Mouse (Mus musculus): ENCODE measurements at regions not wholly inside any gene's neighbourhood (a gene's known extent, or its start where the extent isn't known, plus 50 kb on each side); places are given as distances from the start of the nearest gene placed in this dataset.

DNA sequence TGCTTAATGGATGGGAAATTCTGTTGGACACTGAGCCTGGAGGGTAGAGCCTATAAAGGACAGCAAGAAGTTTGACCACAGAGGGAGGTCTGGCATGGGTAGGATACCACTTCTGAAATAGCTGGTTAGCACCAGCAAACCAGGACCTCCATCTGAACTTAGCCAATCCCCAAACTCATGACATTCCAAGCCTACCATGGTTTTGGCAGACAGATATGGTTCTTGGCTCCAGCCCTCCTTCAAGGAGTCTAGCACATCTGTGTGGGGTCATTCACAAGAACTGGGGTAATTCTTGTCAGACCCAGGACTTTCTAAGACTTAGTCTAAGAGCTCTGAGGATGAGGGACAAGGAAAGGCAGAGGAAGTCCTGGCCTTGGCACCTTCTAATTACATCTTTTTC is 187.7 kb downstream of the Phlda1 start:
- DNase-seq (ENCODE audit: low spot score) = peak; percentile 24

DNA sequence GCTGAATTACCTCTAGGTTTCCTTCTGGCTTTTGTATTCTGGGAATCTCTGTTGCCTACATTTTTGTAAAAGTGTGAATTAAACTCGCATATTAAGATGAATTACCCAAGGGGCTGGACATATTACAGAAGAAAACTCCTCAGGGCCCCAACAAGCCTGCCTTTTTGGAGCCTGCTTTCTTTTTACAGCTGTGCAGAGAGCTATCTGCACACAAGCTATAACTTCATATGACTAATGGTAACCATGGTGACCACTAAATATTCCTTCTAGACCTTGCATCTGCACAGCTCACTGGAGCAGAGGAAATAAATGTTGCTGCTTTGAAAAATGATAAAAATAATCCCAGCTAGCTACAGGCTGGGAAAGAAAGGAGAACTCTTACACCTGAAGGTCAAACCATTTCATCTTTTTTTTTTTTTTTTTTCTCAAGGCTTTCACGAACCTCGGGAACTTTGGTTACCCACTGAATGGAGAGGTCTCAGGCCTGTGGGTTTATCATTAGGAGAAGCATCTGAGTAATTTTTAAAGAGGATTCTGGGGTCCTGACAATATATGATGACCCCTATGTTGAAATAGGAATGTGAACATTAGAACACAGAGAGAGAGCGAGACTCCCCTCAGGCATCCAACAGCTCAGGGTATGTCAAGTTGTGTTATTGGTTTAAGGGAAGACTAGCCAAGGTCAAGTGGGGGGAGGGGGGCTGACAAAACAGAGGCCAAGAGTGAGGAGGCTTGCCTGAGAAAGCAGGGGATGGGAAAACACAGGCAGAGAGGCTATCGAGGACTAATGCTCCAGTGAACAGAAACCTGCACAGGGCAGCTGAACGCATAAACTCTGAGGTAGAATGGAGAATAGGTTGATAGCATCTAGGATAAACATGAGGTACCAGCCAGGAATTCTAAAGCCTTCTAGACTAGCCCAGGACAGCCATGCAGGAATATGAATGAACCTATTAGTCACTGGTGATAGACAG is 188.4 kb downstream of the Phlda1 start:
- no peak for DNase-seq (ENCODE audit: low spot score)

DNA sequence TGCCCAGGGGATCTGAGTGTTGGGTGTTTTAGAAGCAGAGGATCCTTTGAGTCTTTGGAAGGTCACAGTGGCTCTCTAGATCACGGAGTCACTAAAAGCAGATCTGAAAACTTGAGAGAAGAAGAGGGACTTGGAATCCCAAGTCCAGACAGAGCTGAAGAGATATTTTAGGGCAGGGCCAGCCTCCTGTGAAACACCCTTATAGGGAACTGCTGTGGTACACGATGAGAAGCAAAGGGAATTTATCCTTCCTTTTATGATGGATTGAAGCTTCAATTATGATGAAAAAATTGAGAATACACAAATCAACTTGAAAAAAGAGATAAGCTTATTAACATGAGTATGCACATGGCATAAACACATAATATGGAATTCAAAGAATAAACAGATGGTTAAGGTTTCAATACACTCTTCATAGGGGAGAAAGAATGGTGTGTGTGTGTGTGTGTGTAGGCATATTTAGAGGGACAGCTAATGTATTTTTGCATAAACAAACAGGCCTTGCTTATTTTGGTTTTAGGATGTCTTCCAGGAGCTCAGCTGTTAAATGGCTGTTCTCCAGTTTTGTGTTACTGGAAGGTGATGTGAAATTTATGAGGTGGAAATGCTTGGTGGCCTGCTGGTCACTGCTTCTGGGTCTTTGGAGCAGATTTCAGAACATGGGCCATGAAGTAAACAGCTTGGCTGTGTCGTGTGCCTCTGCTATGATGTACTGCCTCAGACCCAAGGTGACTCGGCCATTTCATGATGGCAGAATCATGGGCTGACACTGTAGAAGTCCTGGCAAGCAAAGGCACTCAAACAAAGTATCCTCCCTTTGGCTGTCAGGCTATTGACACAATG is 190.1 kb downstream of the Phlda1 start:
- no peak for DNase-seq (ENCODE audit: low spot score)

DNA sequence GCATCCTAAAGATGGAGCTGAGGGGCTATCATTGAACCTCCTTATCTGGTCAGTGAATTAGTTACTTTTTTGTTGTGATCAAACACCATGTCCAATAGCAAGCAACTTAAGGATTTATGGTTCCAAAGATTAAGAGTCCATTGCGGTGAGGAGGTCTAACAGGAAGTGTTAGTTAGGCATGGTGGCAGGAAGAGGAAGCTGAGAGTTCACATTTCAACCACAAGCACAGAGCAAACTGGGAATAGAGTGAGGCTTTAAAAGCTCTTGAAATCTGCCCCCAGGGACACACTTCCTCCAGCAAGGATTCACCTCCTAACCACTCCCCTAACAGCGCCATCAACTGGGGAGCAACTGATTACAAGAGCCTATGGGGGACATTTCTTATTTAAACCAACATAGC is 190.9 kb downstream of the Phlda1 start:
- DNase-seq (ENCODE audit: low spot score) = no peak

DNA sequence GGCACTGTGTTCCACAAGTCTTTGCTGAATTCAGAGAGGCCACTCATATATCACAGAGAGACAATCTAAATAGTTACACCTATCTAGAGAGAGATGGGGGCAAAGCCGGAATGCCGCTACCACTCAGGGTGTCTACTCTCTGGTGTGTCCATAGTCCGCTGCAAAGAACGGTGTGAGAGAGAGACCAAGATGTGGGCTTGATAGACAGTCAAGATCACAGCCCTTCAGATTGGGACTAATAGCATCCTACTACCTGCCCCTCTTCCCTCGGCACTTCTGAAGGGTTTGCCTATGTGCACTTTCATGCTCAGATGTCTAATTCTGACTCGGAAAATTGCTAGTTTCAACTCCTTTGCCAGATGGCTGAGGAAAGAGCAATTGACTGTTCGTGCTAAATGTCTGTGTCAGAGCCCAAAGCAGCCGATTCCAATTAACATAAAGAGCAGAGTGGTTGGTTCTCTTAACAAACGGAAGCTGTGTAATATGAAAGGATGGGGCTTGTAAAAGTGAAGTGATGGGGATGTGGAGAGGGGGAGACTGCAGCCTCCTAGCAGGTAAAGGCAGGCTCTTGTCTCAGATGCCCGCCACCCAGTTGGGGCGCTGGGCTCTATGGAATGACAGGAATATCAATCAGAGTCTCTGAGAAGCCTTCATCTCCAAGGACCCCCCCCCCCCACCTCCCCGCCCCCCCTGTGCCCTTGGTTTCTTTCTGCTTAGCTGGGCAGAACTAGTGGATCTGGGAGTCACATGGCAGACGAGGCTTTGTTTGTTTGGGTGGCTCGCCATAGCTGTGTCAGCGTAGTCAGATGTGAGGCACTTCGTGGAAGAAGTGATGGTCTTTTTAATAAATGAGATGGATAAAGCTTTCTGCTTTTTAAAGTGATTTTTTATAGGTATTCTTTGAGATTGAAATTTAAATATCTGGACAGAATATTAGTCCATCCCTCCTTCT is 193.7 kb downstream of the Phlda1 start:
- no peak for DNase-seq (ENCODE audit: low spot score)

DNA sequence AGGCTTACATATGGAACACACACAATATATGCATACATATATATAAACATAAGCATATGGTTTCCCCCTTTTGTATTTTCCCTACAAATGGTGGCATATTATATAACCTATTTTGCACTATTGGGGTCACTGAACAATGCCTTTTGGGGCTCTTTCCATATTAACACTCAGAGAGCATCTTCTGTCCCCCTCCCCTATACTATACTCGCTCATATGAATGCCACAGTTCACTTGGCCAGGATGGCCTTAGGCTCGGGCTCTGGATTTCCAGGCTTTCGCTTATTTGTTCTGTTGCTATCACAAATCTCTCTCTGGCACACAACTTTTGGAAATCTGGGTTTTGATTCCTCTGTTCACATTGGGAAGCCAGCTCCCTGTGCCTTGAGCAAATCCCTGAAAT is 194.5 kb downstream of the Phlda1 start:
- no peak for DNase-seq (ENCODE audit: low spot score)

DNA sequence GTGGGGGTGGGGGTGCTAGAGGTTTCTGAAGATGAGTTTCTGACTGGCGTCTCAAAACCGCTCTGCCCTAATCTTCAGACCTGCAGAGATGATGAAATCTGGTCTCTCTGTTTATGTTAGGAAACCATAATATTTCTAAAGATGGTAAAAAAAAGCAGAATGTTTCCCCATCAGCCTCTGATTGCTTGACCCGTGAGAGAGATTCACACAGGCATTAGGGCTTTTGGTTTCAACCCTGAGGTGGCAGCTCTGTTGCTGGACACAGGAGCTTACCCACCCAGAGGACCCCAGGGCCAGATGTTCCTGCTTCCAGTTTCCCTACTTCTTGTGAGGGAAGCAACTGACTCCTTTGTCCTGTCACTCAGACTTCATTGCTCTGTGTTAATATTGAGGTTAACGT is 195.1 kb downstream of the Phlda1 start:
- no peak for DNase-seq (ENCODE audit: low spot score)

DNA sequence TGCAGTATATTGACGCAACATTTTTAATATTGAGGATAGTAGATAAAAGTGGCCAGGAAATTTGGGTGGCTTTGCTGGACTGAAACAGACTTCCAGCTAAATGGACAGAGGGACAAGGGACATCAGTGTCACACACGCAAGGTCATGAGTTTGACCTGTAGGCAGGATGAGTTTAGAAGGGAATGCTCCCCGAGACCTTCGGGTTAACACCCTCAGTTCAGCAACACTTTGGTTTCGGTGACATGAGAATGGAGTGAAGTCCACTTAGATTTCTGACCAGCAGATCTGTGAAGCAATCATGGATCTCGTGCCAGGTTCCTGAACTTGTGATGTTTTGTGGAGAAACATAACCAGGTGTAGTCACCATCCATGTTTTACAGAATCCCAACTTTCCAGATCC is 196.3 kb downstream of the Phlda1 start:
- no peak for DNase-seq (ENCODE audit: low spot score)

DNA sequence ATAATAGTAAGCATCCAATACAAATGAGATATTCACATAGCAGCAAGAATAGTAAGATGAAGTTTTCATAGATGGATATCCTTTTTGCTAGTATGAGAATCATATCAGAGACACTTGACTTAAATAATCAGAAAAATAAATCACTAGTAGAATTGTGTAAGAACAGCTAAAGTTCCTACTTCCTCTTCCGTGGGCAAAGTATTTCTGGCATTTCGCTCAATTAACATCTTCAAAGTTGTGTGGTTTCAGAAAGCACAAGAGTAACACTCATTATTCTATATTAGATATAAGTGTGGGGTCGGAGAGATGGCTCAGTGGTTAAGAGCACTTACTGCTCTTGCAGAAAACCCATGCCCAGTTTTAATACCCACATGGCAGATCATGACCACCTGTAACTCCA is 197.4 kb downstream of the Phlda1 start:
- DNase-seq (ENCODE audit: low spot score) = no peak

DNA sequence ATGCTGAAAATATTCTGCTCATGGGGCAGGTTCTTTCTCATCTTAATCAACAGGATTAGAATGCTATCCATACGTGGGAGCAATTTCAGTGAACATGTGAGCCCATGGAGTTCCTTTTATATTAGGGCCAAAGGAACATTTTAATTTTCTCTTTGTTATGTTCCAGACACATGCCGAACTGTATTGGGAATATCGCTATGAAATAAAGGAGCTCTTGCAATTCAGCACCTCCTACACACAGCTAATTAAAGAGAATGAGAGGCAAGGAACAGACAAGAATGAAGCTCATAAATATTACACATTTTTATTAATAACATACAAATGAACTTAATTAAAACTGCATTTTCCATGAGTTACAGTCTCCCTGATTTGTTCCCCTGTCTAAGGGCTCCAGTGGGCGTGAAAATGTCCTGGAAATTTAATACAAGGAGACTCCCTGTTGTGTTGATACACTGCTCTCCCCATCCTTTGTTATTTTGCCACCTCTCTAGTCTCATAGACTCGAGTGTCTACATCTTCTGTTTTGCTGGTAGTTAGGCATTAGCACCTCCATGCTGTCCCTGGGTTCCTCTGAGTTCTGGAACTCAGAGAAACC is 205.5 kb downstream of the Phlda1 start:
- no peak for DNase-seq (ENCODE audit: low spot score)

DNA sequence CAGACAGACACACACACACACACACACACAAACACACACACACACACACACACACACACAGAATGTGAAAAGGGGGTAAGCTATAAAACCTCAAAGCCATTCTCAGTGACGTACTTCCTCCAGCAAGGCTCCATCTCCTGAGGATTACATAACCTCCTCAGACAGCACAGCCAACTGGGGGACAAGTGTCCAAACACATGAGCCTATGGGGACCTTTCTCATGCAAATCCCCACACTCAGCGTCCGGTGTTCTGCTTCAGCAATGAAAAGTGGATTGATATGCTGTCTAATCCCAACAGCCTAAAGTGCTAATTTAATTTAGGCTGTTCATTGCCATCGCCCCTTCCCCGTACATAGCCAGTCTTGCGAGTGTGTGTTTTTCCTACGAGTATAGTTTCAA is 206.9 kb downstream of the Phlda1 start:
- DNase-seq (ENCODE audit: low spot score) = no peak

DNA sequence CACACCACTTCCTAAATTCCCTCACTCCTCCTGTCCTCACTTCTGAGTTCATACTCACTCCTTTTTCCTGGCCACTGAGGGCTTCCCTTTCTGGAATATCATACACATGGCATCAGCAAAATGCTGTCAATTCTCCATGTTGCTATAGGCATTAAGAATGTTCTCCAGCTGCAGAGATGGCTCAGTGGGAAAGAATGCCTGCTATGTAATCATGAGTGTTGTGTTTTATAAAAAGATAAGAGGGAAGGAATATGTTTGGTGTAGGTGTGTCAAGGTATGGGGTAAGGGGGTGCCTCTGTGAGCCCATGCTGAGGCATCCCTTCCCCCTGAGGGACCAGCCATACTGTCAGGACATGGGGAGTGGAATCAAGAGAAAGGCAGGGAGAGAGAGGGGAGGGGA is 207.6 kb downstream of the Phlda1 start:
- no peak for DNase-seq (ENCODE audit: low spot score)

DNA sequence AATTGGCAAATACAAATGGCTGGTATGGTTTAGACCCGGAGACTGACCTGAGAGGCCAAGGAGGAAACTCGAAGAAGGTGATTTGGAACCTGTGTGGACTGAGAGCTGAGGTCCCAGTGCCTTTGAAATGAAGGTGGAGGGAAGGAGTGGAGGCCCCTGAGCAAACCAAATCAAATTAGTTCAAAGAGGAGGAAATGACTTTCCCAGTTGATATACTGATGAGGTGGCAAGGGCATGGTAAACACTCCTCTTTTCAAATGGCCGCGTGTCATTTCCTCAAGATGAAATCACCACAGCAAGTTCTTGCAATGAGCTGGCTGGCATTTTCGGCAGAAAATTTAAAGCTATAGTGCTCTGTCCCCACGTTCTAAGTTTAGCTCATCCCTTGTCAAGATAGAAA is 209.1 kb downstream of the Phlda1 start:
- no peak for DNase-seq (ENCODE audit: low spot score)

DNA sequence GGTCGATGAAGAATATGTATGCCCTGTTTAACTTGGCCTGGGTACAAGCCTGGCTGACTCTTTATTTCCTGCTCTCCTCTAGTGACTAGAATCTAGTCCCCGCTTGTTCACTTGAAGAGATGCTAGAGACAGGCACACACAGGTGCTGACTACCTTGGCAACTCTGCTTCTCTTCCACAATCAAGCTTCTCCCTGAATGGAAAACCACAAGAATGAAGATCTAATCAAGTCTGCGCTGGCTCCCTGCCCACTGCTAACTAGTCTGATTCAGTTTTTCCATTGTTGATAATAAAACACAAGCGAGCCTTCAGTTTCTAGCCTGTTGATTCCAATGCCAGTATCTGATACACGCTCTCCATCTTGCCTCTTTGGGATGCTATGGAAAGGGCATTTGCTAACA is 213.5 kb downstream of the Phlda1 start:
- DNase-seq (ENCODE audit: low spot score) = peak; percentile 15

DNA sequence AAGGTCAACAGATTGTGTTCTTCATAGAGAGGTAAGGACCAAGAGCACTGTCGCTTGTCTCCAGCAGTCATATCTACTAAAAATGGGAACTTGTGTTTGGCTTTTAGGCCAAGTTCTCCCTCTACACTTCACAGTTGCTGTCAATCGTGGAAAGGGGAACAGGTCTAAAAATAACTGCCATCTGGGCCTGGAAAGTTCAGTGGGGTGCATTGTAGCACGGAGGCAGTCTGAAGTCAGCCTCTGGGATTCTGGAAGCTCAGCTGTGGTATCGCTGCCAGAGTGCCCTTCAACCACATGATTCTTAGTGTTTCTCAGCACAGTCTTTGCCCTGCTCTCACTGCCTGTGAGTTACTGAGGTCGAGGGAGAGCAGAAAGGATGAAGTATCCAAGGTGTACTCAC is 215.0 kb downstream of the Phlda1 start:
- DNase-seq (ENCODE audit: low spot score) = peak; percentile 17

DNA sequence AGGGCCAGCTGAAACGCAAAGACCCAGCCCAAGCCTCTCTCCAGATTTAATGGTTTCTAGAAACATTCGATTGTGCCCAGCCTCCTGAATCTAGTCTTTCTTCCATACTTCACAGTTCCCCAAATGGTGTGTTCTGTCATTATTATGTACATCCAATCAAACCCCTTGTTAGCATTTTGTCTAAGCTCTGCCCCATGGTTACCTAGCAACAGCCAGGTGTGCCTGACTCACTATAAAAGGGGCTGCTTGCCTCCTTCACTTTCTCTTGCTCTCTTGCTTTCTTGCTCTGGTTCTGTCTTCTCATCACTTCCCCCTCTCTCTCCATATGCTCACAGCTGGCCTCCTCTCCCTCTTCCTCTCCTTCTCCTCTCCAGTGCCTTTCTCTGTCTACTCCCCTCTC is 217.8 kb downstream of the Phlda1 start:
- no peak for DNase-seq (ENCODE audit: low spot score)

DNA sequence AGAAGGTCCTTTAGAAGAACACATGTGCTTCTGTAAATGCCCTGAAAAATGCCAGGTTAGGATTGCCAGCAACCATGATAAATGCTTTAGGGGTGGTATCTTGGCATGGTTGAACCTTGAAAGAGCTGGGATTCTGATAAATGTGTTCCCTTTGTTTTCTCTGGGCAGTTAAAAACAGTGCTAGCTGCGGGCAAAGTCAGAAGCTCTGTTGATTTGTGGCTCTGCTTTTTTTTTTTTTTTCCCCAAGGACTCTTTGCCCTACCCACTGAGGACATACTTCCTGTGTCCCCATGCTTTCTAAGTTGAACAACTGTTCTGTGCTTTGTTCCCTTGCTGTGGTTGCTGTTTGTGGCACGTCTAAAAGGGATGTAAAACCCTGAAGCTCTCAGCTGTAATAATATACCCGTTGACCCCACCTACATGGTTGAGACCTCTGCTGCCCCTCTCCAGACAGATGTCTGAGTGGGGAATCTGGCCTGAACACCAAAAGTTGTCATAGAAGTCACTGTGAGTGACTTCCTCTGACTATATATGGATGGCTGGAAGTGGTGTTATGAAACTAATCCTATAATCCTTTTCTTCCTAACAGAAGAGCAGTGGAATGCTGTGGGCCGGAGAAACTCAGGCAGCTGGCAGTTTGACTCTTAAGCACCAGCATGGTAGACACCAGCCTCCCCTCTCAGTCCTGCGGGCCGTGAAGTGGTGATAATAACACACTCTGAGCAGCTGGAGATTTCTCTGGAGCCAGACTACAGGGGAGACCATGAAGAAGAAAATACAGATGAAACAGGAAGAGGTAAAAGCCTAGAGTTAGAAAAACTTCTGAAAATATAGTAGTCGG is 218.7 kb downstream of the Phlda1 start:
- DNase-seq (ENCODE audit: low spot score) = no peak

DNA sequence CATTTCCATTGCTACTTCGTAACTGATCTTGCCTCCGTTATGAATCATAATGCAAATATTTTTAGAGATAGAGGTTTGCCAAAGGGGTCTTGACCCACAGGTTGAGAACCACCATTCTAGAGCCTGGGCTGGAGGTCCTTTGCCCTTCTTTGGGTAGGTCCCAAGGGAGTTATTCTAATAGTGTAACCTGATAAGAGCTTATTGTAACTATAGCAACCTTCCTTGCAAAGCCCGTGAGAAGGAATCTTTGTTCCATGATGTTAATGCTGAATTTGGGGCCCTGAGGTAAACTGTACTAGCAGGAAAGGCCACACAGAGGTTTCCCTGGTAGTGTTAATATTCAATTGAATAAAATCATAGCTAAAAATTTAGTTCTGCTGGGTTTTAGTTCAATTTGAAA is 229.9 kb downstream of the Phlda1 start:
- no peak for DNase-seq (ENCODE audit: low spot score)

DNA sequence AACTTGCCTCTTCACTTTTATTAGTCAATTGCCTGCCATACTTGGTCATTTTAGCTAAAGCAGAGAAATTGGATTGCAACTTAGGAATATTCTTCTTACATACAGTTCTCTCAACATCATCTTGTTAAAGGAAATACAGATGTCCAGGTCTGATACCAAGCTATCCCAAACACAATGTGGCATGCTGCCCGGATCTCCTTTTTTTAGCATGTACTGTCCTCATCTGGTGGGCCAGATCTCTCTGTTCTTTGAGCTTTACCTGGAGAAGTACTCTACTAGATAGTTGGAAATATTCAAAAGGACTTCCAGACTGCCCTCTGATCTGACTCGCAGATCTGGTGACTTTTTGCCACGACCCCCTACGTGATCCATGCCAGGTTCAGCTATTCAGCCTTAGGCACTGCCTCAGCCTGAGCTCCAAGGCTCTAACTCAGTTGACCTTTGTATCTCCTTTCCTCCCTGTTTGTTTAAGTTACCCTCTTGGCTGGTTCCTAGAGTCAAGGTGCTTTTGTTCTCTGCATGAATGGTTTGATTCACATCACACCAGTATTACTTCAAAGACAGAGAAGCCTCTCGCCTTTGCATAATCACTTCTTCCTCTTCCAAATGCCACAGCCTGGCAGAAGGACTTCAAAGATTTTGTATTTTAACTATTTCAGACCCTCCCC is 232.9 kb upstream of the Krr1 start:
- DNase-seq (ENCODE audit: low spot score) = no peak

Measured in gastrocnemius, adult 18-20 months (tissue).